Mouse (Mus musculus) spleen, adult 2 months (tissue): ENCODE data around the gene Tgif1. TPM values are rescaled to one million over a fixed set of nuclear protein-coding genes. Genes with fewer than 3 reads are reported as not detected.
A peak's percentile ranks its signal among the peaks of the same experiment; 100 is the strongest.

Experiments
- DNase-seq, 2 experiments: peaks; one replicate each; pipeline versions ENCODE4 v3.0.0 to v3.0.0-alpha.2; 2012 to 2021; ENCODE audit warnings: low spot score in 2 of 2, low read depth in 1 of 2
- H3K27ac ChIP-seq: fragments of 200-500 bp; 2 replicates; pipeline ENCODE4 v1.5.1; 2012; ENCODE audit warnings: low read length, inconsistent platforms; ENCODE audit not compliant: insufficient read depth
- H3K27me3 ChIP-seq: fragments of 200-500 bp; 2 replicates; pipeline ENCODE4 v1.6.1; 2012; ENCODE audit warnings: mild to moderate bottlenecking, moderate library complexity, low read length, inconsistent platforms; ENCODE audit not compliant: control insufficient read depth, insufficient read depth
- H3K36me3 ChIP-seq: fragments of 200-500 bp; 2 replicates; pipeline ENCODE4 v1.6.1; 2012; ENCODE audit warnings: mild to moderate bottlenecking, low read length, inconsistent platforms; ENCODE audit not compliant: control insufficient read depth, insufficient read depth
- H3K4me1 ChIP-seq: fragments of 200-500 bp; 2 replicates; pipeline ENCODE4 v1.6.1; 2011; ENCODE audit warnings: inconsistent platforms; ENCODE audit not compliant: control insufficient read depth, insufficient read depth, insufficient read length
- H3K4me3 ChIP-seq: fragments of 200-500 bp; 2 replicates; pipeline ENCODE4 v1.5.1; 2011; ENCODE audit warnings: mild to moderate bottlenecking, inconsistent platforms; ENCODE audit not compliant: insufficient read depth, insufficient read length; ENCODE audit errors: extremely low read depth
- CTCF ChIP-seq: fragments of 200-500 bp; IDR thresholded peaks from 2 replicates; pipeline ENCODE4 v1.5.1; 2011; ENCODE audit warnings: mild to moderate bottlenecking, inconsistent platforms; ENCODE audit not compliant: insufficient read depth, insufficient read length, insufficient replicate concordance; ENCODE audit errors: extremely low read depth
- POLR2A ChIP-seq: fragments of 200-500 bp; IDR thresholded peaks from 2 replicates; pipeline ENCODE4 v1.6.1; 2011; ENCODE audit warnings: low read depth, low read length, inconsistent platforms
- WGBS: fragments of 180-500 bp; shearing (Covaris S2); methylation state at CpG from one replicate; pipeline ENCODE4 v1.1.7; 2018; 5-methylcytosine and 5-hydroxymethylcytosine counted together
- polyA plus RNA-seq: library from polyadenylated mRNA; depleted of rRNA; stranded (reverse); fragments of >200 nt; gene quantifications from 2 replicates; pipeline ENCODE4 v1.2.3, GENCODE M21; 2012

Gene Tgif1
- polyA plus RNA-seq, 1 experiment = 22.2 TPM

DNA sequence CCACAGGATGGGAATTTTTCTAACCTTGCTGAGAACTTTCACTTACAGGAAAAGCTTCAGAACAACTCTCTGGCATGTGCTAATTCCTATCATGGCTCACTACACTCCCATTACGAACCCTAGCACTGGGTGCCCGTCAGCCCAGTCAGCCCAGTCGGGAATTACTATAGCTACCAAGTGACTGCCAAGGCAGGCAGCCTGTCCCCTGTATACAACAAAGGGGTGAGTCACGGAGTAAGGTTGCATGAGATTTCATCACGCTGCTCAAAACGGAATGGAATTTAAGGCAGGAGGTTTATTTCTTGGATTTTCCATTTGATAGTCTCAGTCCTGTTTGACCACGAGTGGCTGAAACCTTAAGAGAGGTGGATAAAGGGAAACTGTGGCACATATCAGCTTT lies 16.5 kb downstream of the Tgif1 start:
- Histone ChIP-seq H3K27ac (no peak overlapping the region), H3K4me3 (no peak overlapping the region), H3K27me3 (0 out of 2 replicates have a peak, but pooled peaks cover 4% of the 10 kb centered on the region), H3K4me1 (peaks cover 2% of the 10 kb centered on the region; the same call in 1 of the 2 replicates), H3K36me3 (peaks cover 5% of the 10 kb centered on the region; the same call in 1 of the 2 replicates)
- TF ChIP-seq CTCF (no peak), POLR2A (no peak)
- WGBS = 93% methylated on average over 7 of the region's 7 CpGs
- no peak for DNase-seq

DNA sequence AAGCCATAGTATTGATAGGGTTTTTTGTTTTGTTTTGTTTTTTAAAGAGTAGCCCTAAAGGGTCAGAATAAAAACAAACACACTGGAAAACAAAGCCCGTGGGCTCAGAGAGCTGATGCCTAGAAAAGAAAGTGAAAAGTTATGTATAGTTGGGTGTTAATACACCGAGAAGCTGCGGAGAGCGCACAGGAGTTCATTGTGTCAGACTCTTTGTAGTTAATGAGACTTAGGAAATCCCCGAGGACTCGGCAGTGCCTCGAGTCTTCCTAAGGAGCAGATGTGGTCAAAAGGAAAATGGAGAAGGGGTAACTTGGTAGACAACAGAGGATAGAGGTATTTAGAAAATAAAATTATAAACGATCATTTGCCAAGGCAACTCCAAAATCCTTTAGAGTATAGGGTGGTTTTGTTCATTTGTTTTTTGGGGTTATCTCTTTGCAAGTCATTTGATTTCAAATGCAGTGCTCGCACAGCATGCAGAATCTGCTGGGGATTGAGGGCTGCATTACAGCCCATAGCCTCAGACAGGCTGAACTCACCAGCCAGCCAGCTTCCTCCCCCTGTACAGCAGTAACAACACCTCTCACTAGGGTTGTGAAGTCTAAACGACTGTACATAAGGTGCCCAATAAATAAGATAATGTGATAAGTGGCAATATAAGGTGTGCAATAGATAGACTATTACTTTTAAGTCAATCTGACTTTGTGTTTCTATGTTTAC lies 18.1 kb downstream of the Tgif1 start:
- no peak for DNase-seq

DNA sequence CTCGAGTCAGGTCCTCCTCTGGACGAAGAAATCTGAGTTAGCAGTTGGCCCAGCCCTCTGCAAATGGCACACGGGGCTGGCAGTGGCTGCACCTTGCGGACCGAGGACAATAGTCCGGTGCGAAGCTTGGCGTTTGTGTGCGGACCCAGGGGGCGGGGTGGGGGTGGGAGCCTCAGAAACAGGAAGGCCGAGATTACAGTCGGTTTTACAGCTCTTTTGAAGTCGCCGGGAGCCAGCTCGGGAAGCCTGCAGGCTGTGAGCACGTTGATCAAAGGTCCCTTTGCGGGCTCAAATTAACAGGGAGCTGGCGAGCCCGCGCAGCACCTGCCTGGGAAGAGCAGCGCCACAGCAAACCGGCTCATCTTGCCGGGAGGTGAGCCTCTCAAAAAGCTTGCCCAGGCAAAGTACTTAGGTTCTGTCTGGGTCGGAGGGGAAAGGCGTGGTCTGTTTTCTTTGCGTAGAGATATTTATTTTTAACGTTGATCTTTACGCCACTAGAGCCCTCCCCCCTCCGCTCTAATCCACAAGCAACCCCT lies 18.8 kb downstream of the Tgif1 start:
- no peak for DNase-seq
- Histone ChIP-seq H3K36me3 (no peaks in the 10 kb centered on the region), H3K4me3 (peak overlapping the region; percentile 45), H3K27ac (peak overlapping the region; percentile 52), H3K4me1 (peaks cover 2% of the 10 kb centered on the region; the same call in 1 of the 2 replicates), H3K27me3 (0 out of 2 replicates have a peak, but pooled peaks cover 4% of the 10 kb centered on the region)
- TF ChIP-seq POLR2A (no peak), CTCF (no peak)
- 4% methylated on average over 29 of the region's 29 CpGs for WGBS

More for the DNA sequence above, 18.1 kb downstream of the Tgif1 start:
- Histone ChIP-seq H3K27me3 (0 out of 2 replicates have a peak, but pooled peaks cover 4% of the 10 kb centered on the region), H3K36me3 (no peaks in the 10 kb centered on the region), H3K4me1 (peaks cover 2% of the 10 kb centered on the region; the same call in 1 of the 2 replicates), H3K27ac (no peak overlapping the region), H3K4me3 (peak overlapping the region; percentile 45; the same call in 1 of the 2 replicates)
- TF ChIP-seq POLR2A (no peak), CTCF (no peak)
- 17% methylated on average over 10 of the region's 10 CpGs for WGBS

DNA sequence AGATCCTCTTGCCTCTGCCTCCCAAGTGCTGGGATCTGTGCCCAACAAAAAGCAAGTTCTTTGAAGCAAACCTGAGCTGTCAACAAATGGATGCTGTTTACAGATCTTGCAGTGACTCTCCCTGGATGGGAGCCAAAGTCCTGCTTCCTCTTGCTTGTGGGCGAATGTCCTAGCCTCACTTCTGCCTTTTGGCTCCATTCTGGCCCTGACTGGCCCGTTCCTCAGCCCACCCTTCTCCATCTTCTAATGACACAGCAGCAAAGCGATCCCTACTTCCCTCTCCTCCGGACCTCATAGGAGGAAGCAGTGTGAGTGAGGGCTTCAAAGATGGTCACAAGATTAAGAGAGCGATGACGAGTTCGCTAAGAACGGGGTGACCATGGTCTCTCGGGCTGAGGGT lies 20.8 kb downstream of the Tgif1 start:
- Histone ChIP-seq H3K27ac (peak overlapping the region; percentile 62), H3K27me3 (0 out of 2 replicates have a peak, but pooled peaks cover 4% of the 10 kb centered on the region), H3K4me1 (peaks cover 2% of the 10 kb centered on the region; the same call in 1 of the 2 replicates), H3K36me3 (no peaks in the 10 kb centered on the region), H3K4me3 (no peak overlapping the region)
- TF ChIP-seq CTCF (no peak), POLR2A (no peak)
- DNase-seq = peak in 1 of 2 experiments; percentile 21
- WGBS = 45% methylated on average over 9 of the region's 9 CpGs

DNA sequence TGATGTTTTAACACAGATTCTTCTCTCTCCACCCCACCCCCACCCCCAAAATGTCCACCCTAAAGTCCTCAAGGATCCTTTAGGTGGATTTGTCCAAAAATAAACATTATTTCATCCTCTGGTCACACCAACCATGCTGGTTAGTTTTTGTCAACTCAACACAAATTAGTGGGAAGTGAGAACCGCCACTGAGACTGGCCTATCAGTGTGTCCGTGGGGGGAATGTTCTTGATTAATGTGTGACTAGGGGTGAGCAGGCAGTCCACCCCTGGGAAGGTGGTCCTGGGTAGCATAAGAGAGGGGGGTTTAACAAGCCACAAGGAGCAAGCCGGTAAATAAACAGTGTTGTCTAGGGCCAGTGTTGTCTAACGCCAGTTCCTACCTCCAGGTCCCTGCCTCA lies 21.8 kb downstream of the Tgif1 start:
- H3K4me1 ChIP-seq = peaks cover 2% of the 10 kb centered on the region; the same call in 1 of the 2 replicates
- TF ChIP-seq POLR2A (no peak), CTCF (no peak)
- H3K27me3 ChIP-seq = 0 out of 2 replicates have a peak, but pooled peaks cover 4% of the 10 kb centered on the region
- H3K4me3 ChIP-seq = no peak overlapping the region
- WGBS = 90% methylated on average over 4 of the region's 4 CpGs
- no peak overlapping the region; the same call in 1 of the 2 replicates for H3K27ac ChIP-seq
- DNase-seq = no peak
- no peaks in the 10 kb centered on the region for H3K36me3 ChIP-seq

DNA sequence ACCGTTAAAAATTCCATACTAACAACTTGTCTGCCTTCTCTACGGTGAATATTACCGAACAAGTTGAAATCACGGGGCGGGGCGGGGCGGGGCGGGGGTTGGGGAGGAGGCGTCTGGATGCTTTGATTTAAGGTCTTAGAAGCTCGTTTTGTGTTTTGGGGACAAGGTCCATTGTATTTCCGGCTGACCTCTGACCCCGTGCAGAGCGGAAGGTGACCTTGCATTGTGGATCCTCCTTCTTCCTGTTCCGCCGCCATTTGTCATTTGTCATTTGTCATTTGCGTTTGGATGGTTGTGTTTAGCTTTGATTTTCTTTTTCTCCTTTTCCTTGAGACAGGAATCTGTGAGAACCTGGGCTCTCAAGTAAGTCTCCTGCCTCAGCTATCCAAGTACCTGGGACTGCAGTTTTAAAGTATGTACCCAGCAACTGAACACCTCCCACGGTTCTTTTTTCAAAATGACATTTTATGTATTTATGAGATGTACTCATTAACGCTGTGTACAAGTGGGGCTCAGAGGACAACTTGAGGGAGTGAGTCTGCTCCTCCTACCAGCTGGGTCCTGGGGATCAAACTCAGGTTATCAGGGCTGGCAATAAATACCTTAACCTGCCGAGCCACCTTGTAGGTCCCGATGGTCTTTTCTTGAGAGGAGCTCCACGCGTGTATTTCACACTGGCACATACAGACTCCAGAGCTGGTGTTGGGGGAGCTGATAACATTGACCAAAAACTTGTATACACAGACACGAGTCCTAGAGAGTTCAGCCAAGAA lies 23.2 kb downstream of the Tgif1 start:
- Histone ChIP-seq H3K27me3 (0 out of 2 replicates have a peak, but pooled peaks cover 4% of the 10 kb centered on the region), H3K27ac (no peak overlapping the region), H3K4me1 (peaks cover under 1% of the 10 kb centered on the region; the same call in 1 of the 2 replicates), H3K4me3 (no peak overlapping the region), H3K36me3 (no peaks in the 10 kb centered on the region)
- TF ChIP-seq POLR2A (no peak), CTCF (no peak)
- no peak for DNase-seq
- whole genome bisulfite sequencing = 94% methylated on average over 23 of the region's 23 CpGs
